Mouse (Mus musculus): ENCODE data around the gene Tbc1d13. TPM values are rescaled to one million over a fixed set of nuclear protein-coding genes. Genes with fewer than 3 reads are reported as not detected.
A peak's percentile ranks its signal among the peaks of the same experiment; 100 is the strongest.
"Not testable (repeated sequence)": the region's sequence is repeated elsewhere in the genome, so short reads cannot be mapped to it uniquely, and the experiment has no call there.

Gene Tbc1d13
- polyA plus RNA-seq, 1 experiment from 2014 or later, result 11.0 TPM

GRCm38 (mm10) chr2:30119641-30120051 lies 13.9 kb upstream of the Tbc1d13 start:
- no peak for DNase-seq (ENCODE audit: low spot score)
- Histone ChIP-seq H3K27me3 (ENCODE audit: control insufficient read depth, insufficient read depth, low read length) (no peaks in the 10 kb centered on the region), H3K4me3 (ENCODE audit: low read depth, low read length) (no peak overlapping the region), H3K9ac (replicated peaks; ENCODE audit: low read length) (no peak overlapping the region), H3K9me3 (replicated peaks; ENCODE audit: control insufficient read depth, low read length) (no peaks in the 10 kb centered on the region), H3K27ac (replicated peaks; ENCODE audit: low read depth, low read length) (no peak overlapping the region), H3K4me2 (ENCODE audit: low read depth, low read length) (no peak overlapping the region), H3K36me3 (replicated peaks; ENCODE audit: control insufficient read depth, insufficient read depth, low read depth, low read length) (no peaks in the 10 kb centered on the region), H3K4me1 (ENCODE audit: control insufficient read depth, insufficient read depth, low read length) (no peaks in the 10 kb centered on the region)
- ATAC-seq (replicated peaks; ENCODE audit: insufficient number of reproducible peaks, low FRiP score, low TSS enrichment, low read depth), result no peak
- WGBS, result 28% methylated on average over 6 of the region's 6 CpGs

- Histone ChIP-seq H3K4me1 (ENCODE audit: control insufficient read depth, insufficient read depth, low read length) (no peaks in the 10 kb centered on the region), H3K4me3 (ENCODE audit: low read depth, low read length) (no peak overlapping the region), H3K4me2 (ENCODE audit: low read depth, low read length) (no peak overlapping the region), H3K9me3 (replicated peaks; ENCODE audit: control insufficient read depth, low read length) (no peaks in the 10 kb centered on the region), H3K27ac (replicated peaks; ENCODE audit: low read depth, low read length) (no peak overlapping the region), H3K27me3 (ENCODE audit: control insufficient read depth, insufficient read depth, low read length) (no peaks in the 10 kb centered on the region), H3K36me3 (replicated peaks; ENCODE audit: control insufficient read depth, insufficient read depth, low read depth, low read length) (no peaks in the 10 kb centered on the region), H3K9ac (replicated peaks; ENCODE audit: low read length) (no peak overlapping the region)
- DNase-seq (ENCODE audit: low spot score) (no peak), ATAC-seq (replicated peaks; ENCODE audit: insufficient number of reproducible peaks, low FRiP score, low TSS enrichment, low read depth) (no peak)
- WGBS, result 82% methylated on average over 4 of the region's 4 CpGs
Observed at GRCm38 (mm10) chr2:30120269-30120668, 13.3 kb upstream of the Tbc1d13 start.

GRCm38 (mm10) chr2:30122766-30123165 lies 10.8 kb upstream of the Tbc1d13 start:
- Histone ChIP-seq H3K9ac (replicated peaks; ENCODE audit: low read length) (no peak overlapping the region), H3K27me3 (ENCODE audit: control insufficient read depth, insufficient read depth, low read length) (no peaks in the 10 kb centered on the region), H3K27ac (replicated peaks; ENCODE audit: low read depth, low read length) (no peak overlapping the region), H3K9me3 (replicated peaks; ENCODE audit: control insufficient read depth, low read length) (no peaks in the 10 kb centered on the region), H3K4me3 (ENCODE audit: low read depth, low read length) (no peak overlapping the region), H3K36me3 (replicated peaks; ENCODE audit: control insufficient read depth, insufficient read depth, low read depth, low read length) (no peaks in the 10 kb centered on the region), H3K4me2 (ENCODE audit: low read depth, low read length) (no peak overlapping the region), H3K4me1 (ENCODE audit: control insufficient read depth, insufficient read depth, low read length) (no peaks in the 10 kb centered on the region)
- DNase-seq (ENCODE audit: low spot score), result no peak
- WGBS, result 89% methylated on average over 5 of the region's 5 CpGs
- no peak for ATAC-seq (replicated peaks; ENCODE audit: insufficient number of reproducible peaks, low FRiP score, low TSS enrichment, low read depth)

- H3K27ac ChIP-seq (replicated peaks; ENCODE audit: low read depth, low read length), result 0 out of 2 replicates have a peak overlapping the region, but pooled peaks have one; percentile 39
- no peaks in the 10 kb centered on the region for H3K9me3 ChIP-seq (replicated peaks; ENCODE audit: control insufficient read depth, low read length)
- no peaks in the 10 kb centered on the region for H3K27me3 ChIP-seq (ENCODE audit: control insufficient read depth, insufficient read depth, low read length)
- DNase-seq (ENCODE audit: low spot score) (no peak), ATAC-seq (replicated peaks; ENCODE audit: insufficient number of reproducible peaks, low FRiP score, low TSS enrichment, low read depth) (peak; percentile 60)
- 2% methylated on average over 44 of the region's 44 CpGs for WGBS
- H3K9ac ChIP-seq (replicated peaks; ENCODE audit: low read length), result peak overlapping the region; percentile 83
- no peaks in the 10 kb centered on the region for H3K4me1 ChIP-seq (ENCODE audit: control insufficient read depth, insufficient read depth, low read length)
- no peaks in the 10 kb centered on the region for H3K36me3 ChIP-seq (replicated peaks; ENCODE audit: control insufficient read depth, insufficient read depth, low read depth, low read length)
- H3K4me2 ChIP-seq (ENCODE audit: low read depth, low read length), result peak overlapping the region; percentile 79
- peak overlapping the region; percentile 82 for H3K4me3 ChIP-seq (ENCODE audit: low read depth, low read length)
Observed at GRCm38 (mm10) chr2:30123729-30124471, 9.6 kb upstream of the Tbc1d13 start.

GRCm38 (mm10) chr2:30124472-30125274 lies 8.9 kb upstream of the Tbc1d13 start, which contains the start of gene Zer1:
Gene Zer1 (minus strand): TSS chr2:30124585.
- H3K9ac ChIP-seq (replicated peaks; ENCODE audit: low read length), result peak within 1 kb of the TSS; percentile 83
- peak within 1 kb of the TSS; percentile 79 for H3K4me2 ChIP-seq (ENCODE audit: low read depth, low read length)
- 12% methylated on average over 30 of the region's 31 CpGs for WGBS
- 0 out of 2 replicates have a peak within 1 kb of the TSS, but pooled peaks have one; percentile 39 for H3K27ac ChIP-seq (replicated peaks; ENCODE audit: low read depth, low read length)
- H3K27me3 ChIP-seq (ENCODE audit: control insufficient read depth, insufficient read depth, low read length), result no peaks in the 10 kb centered on the region
- H3K36me3 ChIP-seq (replicated peaks; ENCODE audit: control insufficient read depth, insufficient read depth, low read depth, low read length), result no peaks in the 10 kb centered on the region
- peak; percentile 95 for ATAC-seq (replicated peaks; ENCODE audit: insufficient number of reproducible peaks, low FRiP score, low TSS enrichment, low read depth)
- peak within 1 kb of the TSS; percentile 82 for H3K4me3 ChIP-seq (ENCODE audit: low read depth, low read length)
- H3K4me1 ChIP-seq (ENCODE audit: control insufficient read depth, insufficient read depth, low read length), result no peaks in the 10 kb centered on the region
- H3K9me3 ChIP-seq (replicated peaks; ENCODE audit: control insufficient read depth, low read length), result no peaks in the 10 kb centered on the region
- DNase-seq (ENCODE audit: low spot score), result peak; percentile 94

GRCm38 (mm10) chr2:30128789-30129188 lies 4.8 kb upstream of the Tbc1d13 start:
- peak; percentile 64 for DNase-seq (ENCODE audit: low spot score)
- H3K9me3 ChIP-seq (replicated peaks; ENCODE audit: control insufficient read depth, low read length), result no peaks in the 10 kb centered on the region
- no peaks in the 10 kb centered on the region for H3K36me3 ChIP-seq (replicated peaks; ENCODE audit: control insufficient read depth, insufficient read depth, low read depth, low read length)
- no peak overlapping the region for H3K4me2 ChIP-seq (ENCODE audit: low read depth, low read length)
- 28% methylated on average over 2 of the region's 2 CpGs for WGBS
- no peaks in the 10 kb centered on the region for H3K4me1 ChIP-seq (ENCODE audit: control insufficient read depth, insufficient read depth, low read length)
- no peak overlapping the region for H3K27ac ChIP-seq (replicated peaks; ENCODE audit: low read depth, low read length)
- no peak overlapping the region for H3K4me3 ChIP-seq (ENCODE audit: low read depth, low read length)
- H3K9ac ChIP-seq (replicated peaks; ENCODE audit: low read length), result no peak overlapping the region
- H3K27me3 ChIP-seq (ENCODE audit: control insufficient read depth, insufficient read depth, low read length), result no peaks in the 10 kb centered on the region
- ATAC-seq (replicated peaks; ENCODE audit: insufficient number of reproducible peaks, low FRiP score, low TSS enrichment, low read depth), result no peak

GRCm38 (mm10) chr2:30130156-30130555 lies 3.4 kb upstream of the Tbc1d13 start:
- H3K4me3 ChIP-seq (ENCODE audit: low read depth, low read length), result no peak overlapping the region
- no peaks in the 10 kb centered on the region for H3K9me3 ChIP-seq (replicated peaks; ENCODE audit: control insufficient read depth, low read length)
- no peak overlapping the region for H3K4me2 ChIP-seq (ENCODE audit: low read depth, low read length)
- H3K36me3 ChIP-seq (replicated peaks; ENCODE audit: control insufficient read depth, insufficient read depth, low read depth, low read length), result no peaks in the 10 kb centered on the region
- H3K27me3 ChIP-seq (ENCODE audit: control insufficient read depth, insufficient read depth, low read length), result no peaks in the 10 kb centered on the region
- H3K9ac ChIP-seq (replicated peaks; ENCODE audit: low read length), result no peak overlapping the region
- H3K4me1 ChIP-seq (ENCODE audit: control insufficient read depth, insufficient read depth, low read length), result no peaks in the 10 kb centered on the region
- DNase-seq (ENCODE audit: low spot score) (no peak), ATAC-seq (replicated peaks; ENCODE audit: insufficient number of reproducible peaks, low FRiP score, low TSS enrichment, low read depth) (no peak)
- WGBS, result 75% methylated on average over 4 of the region's 4 CpGs
- H3K27ac ChIP-seq (replicated peaks; ENCODE audit: low read depth, low read length), result no peak overlapping the region

GRCm38 (mm10) chr2:30131240-30131639 lies 2.3 kb upstream of the Tbc1d13 start:
- H3K36me3 ChIP-seq (replicated peaks; ENCODE audit: control insufficient read depth, insufficient read depth, low read depth, low read length); H3K27ac ChIP-seq (replicated peaks; ENCODE audit: low read depth, low read length): not testable (repeated sequence)
- WGBS, result 75% methylated on average over 5 of the region's 5 CpGs

More at GRCm38 (mm10) chr2:30131240-30131639, 2.3 kb upstream of the Tbc1d13 start:
- not testable (repeated sequence) for ATAC-seq (replicated peaks; ENCODE audit: insufficient number of reproducible peaks, low FRiP score, low TSS enrichment, low read depth); H3K4me2 ChIP-seq (ENCODE audit: low read depth, low read length); DNase-seq (ENCODE audit: low spot score); H3K4me3 ChIP-seq (ENCODE audit: low read depth, low read length); H3K4me1 ChIP-seq (ENCODE audit: control insufficient read depth, insufficient read depth, low read length); H3K9me3 ChIP-seq (replicated peaks; ENCODE audit: control insufficient read depth, low read length); H3K27me3 ChIP-seq (ENCODE audit: control insufficient read depth, insufficient read depth, low read length); H3K9ac ChIP-seq (replicated peaks; ENCODE audit: low read length)
